Mouse (Mus musculus): ENCODE data around the gene Nck2. TPM values are rescaled to one million over a fixed set of nuclear protein-coding genes. Genes with fewer than 3 reads are reported as not detected.

Gene Nck2
- polyA plus RNA-seq, 1 experiment from 2014 or later, result 24.6 TPM

DNA sequence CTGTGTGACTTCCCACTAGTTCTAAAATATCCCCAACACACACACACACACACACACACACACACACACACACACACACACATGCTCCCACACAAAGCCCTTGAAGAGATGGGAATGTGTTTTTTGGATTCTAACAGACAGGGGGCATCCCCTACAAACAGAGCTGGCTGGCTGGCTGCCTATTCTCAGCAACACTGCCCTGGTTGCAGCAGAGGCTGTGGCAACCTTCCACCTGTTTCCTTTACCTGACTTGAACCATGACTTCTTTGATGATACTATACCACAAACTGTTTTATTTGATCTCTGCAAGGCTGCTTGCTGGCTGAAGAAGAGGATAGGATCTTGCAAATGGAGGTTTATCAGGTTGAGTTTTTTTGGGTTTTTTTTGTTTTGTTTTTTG is 41.0 kb upstream of the Nck2 start:
- Histone ChIP-seq H3K4me2 (no peak overlapping the region), H3K9ac (ENCODE audit: low read depth, low read length) (no peak overlapping the region), H3K27me3 (ENCODE audit: control insufficient read depth, insufficient read depth, low read length) (no peaks in the 10 kb centered on the region), H3K9me3 (replicated peaks; ENCODE audit: control insufficient read depth, low read length) (no peaks in the 10 kb centered on the region), H3K4me3 (ENCODE audit: low read depth, low read length) (no peak overlapping the region), H3K36me3 (ENCODE audit: control insufficient read depth, insufficient read depth, low read length) (no peaks in the 10 kb centered on the region), H3K27ac (ENCODE audit: low read depth, low read length) (no peak overlapping the region), H3K4me1 (ENCODE audit: control insufficient read depth, insufficient read depth, low read length) (no peaks in the 10 kb centered on the region)
- no peak for ATAC-seq (replicated peaks; ENCODE audit: insufficient number of reproducible peaks, low FRiP score, low TSS enrichment)

DNA sequence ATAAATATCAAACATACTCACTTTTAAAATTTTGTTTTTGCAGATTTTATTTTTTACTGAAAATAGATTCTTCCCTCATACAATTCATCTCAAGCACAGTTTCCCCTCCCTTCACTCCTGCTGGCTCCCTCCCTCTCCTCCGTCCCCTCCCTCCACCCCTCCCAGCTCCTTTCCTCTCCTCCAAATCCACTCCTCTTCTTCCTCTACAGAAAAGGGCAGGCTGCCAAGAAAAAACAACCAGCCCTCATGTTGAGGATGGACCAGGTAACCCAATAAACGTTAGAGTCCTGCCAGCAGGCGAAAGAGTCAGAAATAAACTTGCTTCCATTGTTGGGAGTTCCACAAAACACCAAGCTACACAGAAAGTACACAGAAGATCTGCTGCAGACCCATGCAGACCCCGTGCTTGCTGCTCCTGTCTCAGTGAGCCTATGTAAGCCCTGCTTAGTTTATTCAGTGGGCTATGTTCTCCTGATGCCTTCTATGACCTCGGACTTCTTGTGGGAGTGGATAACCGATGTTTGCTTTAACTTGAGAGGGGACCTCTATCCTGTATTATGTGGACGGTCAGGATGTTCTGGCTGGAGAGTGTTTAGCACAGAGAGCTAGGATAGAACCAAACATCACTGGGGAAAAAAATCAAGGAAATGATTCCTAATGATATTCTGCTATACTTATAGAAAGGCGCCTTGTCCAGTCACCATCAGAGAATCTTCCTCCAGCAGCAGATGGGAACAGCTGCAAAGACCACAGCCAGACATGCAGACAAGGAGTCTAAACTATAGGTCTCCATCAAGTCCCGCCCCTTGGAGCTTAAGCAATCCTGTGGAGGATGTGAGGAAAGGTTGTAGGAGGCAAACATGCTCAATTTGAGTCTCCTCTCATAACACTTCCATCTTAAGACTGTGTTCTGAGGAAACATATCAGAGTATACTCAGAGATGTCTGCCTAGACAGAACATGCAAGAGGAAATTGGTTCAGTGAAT is 39.4 kb upstream of the Nck2 start:
- no peak overlapping the region for H3K9ac ChIP-seq (ENCODE audit: low read depth, low read length)
- 52% methylated on average over 9 of the region's 9 CpGs for WGBS (ENCODE audit: insufficient replicate concordance)
- H3K4me1 ChIP-seq (ENCODE audit: control insufficient read depth, insufficient read depth, low read length), result no peaks in the 10 kb centered on the region
- no peaks in the 10 kb centered on the region for H3K27me3 ChIP-seq (ENCODE audit: control insufficient read depth, insufficient read depth, low read length)
- H3K27ac ChIP-seq (ENCODE audit: low read depth, low read length), result no peak overlapping the region
- H3K4me2 ChIP-seq, result no peak overlapping the region
- no peak for ATAC-seq (replicated peaks; ENCODE audit: insufficient number of reproducible peaks, low FRiP score, low TSS enrichment)
- H3K9me3 ChIP-seq (replicated peaks; ENCODE audit: control insufficient read depth, low read length), result no peaks in the 10 kb centered on the region
- H3K36me3 ChIP-seq (ENCODE audit: control insufficient read depth, insufficient read depth, low read length), result no peaks in the 10 kb centered on the region
- H3K4me3 ChIP-seq (ENCODE audit: low read depth, low read length), result no peak overlapping the region

DNA sequence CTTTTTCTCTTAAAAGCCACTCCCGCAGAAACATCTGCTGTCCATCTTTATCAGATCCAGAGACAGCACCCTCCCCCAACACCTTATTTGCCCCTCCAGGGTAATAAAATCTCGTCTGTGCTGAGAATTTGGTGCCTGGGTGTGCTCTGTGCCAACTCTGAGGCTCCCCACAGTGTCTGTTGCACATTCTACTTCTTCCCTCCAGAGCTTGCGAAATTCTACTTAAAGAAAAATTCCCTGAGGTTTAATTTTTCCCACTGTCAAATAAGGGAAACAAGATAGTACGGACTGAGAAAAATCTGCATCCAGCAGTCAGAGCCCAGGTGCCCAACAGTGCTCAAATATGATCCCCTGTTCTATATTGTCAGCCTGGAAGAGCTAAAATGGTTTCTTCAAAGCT is 35.4 kb upstream of the Nck2 start:
- Histone ChIP-seq H3K36me3 (ENCODE audit: control insufficient read depth, insufficient read depth, low read length) (no peaks in the 10 kb centered on the region), H3K4me2 (no peak overlapping the region), H3K27ac (ENCODE audit: low read depth, low read length) (no peak overlapping the region), H3K4me1 (ENCODE audit: control insufficient read depth, insufficient read depth, low read length) (peaks cover 9% of the 10 kb centered on the region; the same call in 1 of the 2 replicates), H3K9me3 (replicated peaks; ENCODE audit: control insufficient read depth, low read length) (no peaks in the 10 kb centered on the region), H3K9ac (ENCODE audit: low read depth, low read length) (no peak overlapping the region), H3K27me3 (ENCODE audit: control insufficient read depth, insufficient read depth, low read length) (no peaks in the 10 kb centered on the region), H3K4me3 (ENCODE audit: low read depth, low read length) (no peak overlapping the region)
- no peak for ATAC-seq (replicated peaks; ENCODE audit: insufficient number of reproducible peaks, low FRiP score, low TSS enrichment)
- 61% methylated on average over 4 of the region's 4 CpGs for whole genome bisulfite sequencing (ENCODE audit: insufficient replicate concordance)

DNA sequence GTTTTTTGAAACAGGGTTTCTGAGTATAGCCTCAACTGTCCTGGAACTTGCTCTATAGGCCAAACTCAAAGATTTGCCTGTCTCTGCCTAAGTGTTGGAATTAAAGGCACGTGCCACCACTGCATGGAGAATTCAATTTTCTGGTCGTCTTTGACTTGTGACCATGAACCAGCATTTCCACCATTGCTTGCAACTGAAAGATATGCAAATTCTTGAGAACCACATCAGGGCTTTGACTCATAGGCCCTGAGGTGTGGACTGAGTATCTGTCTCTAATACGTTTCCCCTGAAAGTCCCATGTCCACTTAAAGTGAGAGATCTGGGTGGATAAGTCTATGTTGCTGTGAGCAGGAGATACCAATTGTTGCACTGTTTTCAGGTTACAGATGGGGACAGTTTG is 31.6 kb upstream of the Nck2 start:
- Histone ChIP-seq H3K9me3 (replicated peaks; ENCODE audit: control insufficient read depth, low read length) (no peaks in the 10 kb centered on the region), H3K36me3 (ENCODE audit: control insufficient read depth, insufficient read depth, low read length) (no peaks in the 10 kb centered on the region), H3K4me2 (no peak overlapping the region), H3K9ac (ENCODE audit: low read depth, low read length) (no peak overlapping the region), H3K4me3 (ENCODE audit: low read depth, low read length) (no peak overlapping the region), H3K27me3 (ENCODE audit: control insufficient read depth, insufficient read depth, low read length) (no peaks in the 10 kb centered on the region), H3K4me1 (ENCODE audit: control insufficient read depth, insufficient read depth, low read length) (peaks cover 13% of the 10 kb centered on the region; the same call in 1 of the 2 replicates), H3K27ac (ENCODE audit: low read depth, low read length) (peak overlapping the region; percentile 57; the same call in 1 of the 2 replicates)
- 0 out of 2 replicates have a peak, but pooled peaks have one; percentile 31 for ATAC-seq (replicated peaks; ENCODE audit: insufficient number of reproducible peaks, low FRiP score, low TSS enrichment)
- 61% methylated on average over 3 of the region's 3 CpGs for WGBS (ENCODE audit: insufficient replicate concordance)

DNA sequence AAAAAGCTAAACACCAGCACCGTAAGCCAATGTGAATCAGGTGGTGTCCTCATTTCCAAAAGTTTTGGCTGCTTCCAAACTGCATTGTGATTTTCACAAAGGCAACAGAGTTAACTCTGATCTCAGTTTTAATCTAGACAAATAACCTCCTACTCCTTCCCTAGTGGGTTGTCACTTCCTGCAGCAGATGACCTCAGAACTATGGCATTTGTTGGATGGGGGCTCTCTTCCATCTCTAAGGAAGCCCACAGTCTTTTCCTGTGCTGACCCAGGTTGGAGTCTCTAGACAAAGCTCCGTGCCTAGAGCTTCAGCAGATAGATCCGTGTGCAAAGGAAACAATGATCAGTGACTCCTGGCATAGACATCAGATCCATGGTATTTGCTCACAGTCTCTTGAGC is 31.1 kb upstream of the Nck2 start:
- H3K4me3 ChIP-seq (ENCODE audit: low read depth, low read length), result no peak overlapping the region
- ATAC-seq (replicated peaks; ENCODE audit: insufficient number of reproducible peaks, low FRiP score, low TSS enrichment), result no peak
- no peak overlapping the region for H3K4me2 ChIP-seq
- H3K36me3 ChIP-seq (ENCODE audit: control insufficient read depth, insufficient read depth, low read length), result no peaks in the 10 kb centered on the region
- peaks cover 13% of the 10 kb centered on the region; the same call in 1 of the 2 replicates for H3K4me1 ChIP-seq (ENCODE audit: control insufficient read depth, insufficient read depth, low read length)
- no peak overlapping the region for H3K9ac ChIP-seq (ENCODE audit: low read depth, low read length)
- 57% methylated on average over 3 of the region's 3 CpGs for WGBS (ENCODE audit: insufficient replicate concordance)
- H3K27ac ChIP-seq (ENCODE audit: low read depth, low read length), result peak overlapping the region; percentile 57; the same call in 1 of the 2 replicates
- no peaks in the 10 kb centered on the region for H3K27me3 ChIP-seq (ENCODE audit: control insufficient read depth, insufficient read depth, low read length)
- H3K9me3 ChIP-seq (replicated peaks; ENCODE audit: control insufficient read depth, low read length), result no peaks in the 10 kb centered on the region

DNA sequence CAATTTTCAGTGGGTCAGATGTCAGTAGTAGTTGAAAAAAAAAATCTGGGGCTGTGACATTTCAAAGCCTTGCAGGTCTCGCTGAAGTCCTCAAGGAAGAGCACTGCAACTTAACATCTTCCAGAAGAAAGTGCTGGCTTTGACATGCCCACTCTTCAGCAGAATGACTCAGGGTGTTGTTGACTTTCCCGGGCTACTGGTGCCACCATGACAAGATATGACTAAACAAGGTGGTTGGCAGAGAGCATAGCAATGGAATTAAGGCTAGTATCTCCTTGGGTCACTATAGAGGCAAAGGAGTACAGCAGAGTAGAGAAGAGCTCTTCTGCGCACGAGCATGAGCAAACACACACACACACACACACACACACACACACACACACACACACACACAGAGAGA is 30.6 kb upstream of the Nck2 start:
- 69% methylated on average over 4 of the region's 4 CpGs for WGBS (ENCODE audit: insufficient replicate concordance)
- H3K9ac ChIP-seq (ENCODE audit: low read depth, low read length), result no peak overlapping the region
- no peaks in the 10 kb centered on the region for H3K36me3 ChIP-seq (ENCODE audit: control insufficient read depth, insufficient read depth, low read length)
- ATAC-seq (replicated peaks; ENCODE audit: insufficient number of reproducible peaks, low FRiP score, low TSS enrichment), result no peak
- no peak overlapping the region for H3K4me2 ChIP-seq
- H3K9me3 ChIP-seq (replicated peaks; ENCODE audit: control insufficient read depth, low read length), result no peaks in the 10 kb centered on the region
- peaks cover 13% of the 10 kb centered on the region; the same call in 1 of the 2 replicates for H3K4me1 ChIP-seq (ENCODE audit: control insufficient read depth, insufficient read depth, low read length)
- peak overlapping the region; percentile 50 for H3K27ac ChIP-seq (ENCODE audit: low read depth, low read length)
- H3K27me3 ChIP-seq (ENCODE audit: control insufficient read depth, insufficient read depth, low read length), result no peaks in the 10 kb centered on the region
- no peak overlapping the region for H3K4me3 ChIP-seq (ENCODE audit: low read depth, low read length)

DNA sequence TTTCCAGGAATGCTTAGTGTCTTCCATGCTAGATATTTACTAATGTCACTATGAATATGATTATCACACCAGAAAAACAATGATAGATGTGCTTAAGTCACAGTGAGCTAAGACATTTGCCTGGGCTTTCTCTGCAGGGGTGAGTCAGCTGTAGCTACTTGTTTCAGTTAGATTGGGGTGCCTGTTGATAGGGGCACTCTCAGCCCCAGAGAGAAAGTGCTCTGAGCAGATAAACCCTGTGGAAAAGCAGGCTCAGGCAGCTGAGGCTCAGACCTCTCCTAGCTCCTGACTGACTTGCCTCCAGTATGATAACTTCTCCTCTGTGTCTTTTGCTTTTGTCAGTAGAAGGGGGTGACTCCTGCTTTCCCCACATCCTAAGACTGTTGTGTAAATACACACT is 30.2 kb upstream of the Nck2 start:
- H3K4me2 ChIP-seq, result no peak overlapping the region
- peak; percentile 86 for ATAC-seq (replicated peaks; ENCODE audit: insufficient number of reproducible peaks, low FRiP score, low TSS enrichment)
- peak overlapping the region; percentile 50 for H3K27ac ChIP-seq (ENCODE audit: low read depth, low read length)
- no peak overlapping the region for H3K9ac ChIP-seq (ENCODE audit: low read depth, low read length)
- no peak overlapping the region for H3K4me3 ChIP-seq (ENCODE audit: low read depth, low read length)
- peaks cover 13% of the 10 kb centered on the region; the same call in 1 of the 2 replicates for H3K4me1 ChIP-seq (ENCODE audit: control insufficient read depth, insufficient read depth, low read length)
- H3K27me3 ChIP-seq (ENCODE audit: control insufficient read depth, insufficient read depth, low read length), result no peaks in the 10 kb centered on the region
- no peaks in the 10 kb centered on the region for H3K9me3 ChIP-seq (replicated peaks; ENCODE audit: control insufficient read depth, low read length)
- no peaks in the 10 kb centered on the region for H3K36me3 ChIP-seq (ENCODE audit: control insufficient read depth, insufficient read depth, low read length)

DNA sequence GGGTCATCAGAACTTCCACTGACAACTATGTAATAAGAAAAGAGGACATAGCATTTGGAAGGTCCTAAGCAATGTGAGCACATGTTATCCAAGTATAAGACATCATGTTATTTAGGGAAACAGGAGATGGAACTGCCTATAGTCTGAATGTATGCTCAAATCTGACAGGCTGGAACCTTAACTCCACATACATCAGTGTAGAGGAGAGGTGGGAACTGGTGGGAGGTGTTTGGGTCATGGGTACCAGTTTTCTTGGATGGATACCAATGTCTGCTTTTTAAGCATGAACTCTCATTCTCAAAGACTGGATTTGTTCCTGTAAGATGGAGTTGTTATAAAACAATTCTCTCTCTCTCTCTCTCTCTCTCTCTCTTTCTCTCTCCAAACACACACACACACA is 29.4 kb upstream of the Nck2 start:
- Histone ChIP-seq H3K9me3 (replicated peaks; ENCODE audit: control insufficient read depth, low read length) (no peaks in the 10 kb centered on the region), H3K27ac (ENCODE audit: low read depth, low read length) (0 out of 2 replicates have a peak overlapping the region, but pooled peaks have one; percentile 41), H3K27me3 (ENCODE audit: control insufficient read depth, insufficient read depth, low read length) (no peaks in the 10 kb centered on the region), H3K4me3 (ENCODE audit: low read depth, low read length) (no peak overlapping the region), H3K9ac (ENCODE audit: low read depth, low read length) (no peak overlapping the region), H3K4me2 (no peak overlapping the region), H3K36me3 (ENCODE audit: control insufficient read depth, insufficient read depth, low read length) (no peaks in the 10 kb centered on the region), H3K4me1 (ENCODE audit: control insufficient read depth, insufficient read depth, low read length) (peaks cover 13% of the 10 kb centered on the region; the same call in 1 of the 2 replicates)
- ATAC-seq (replicated peaks; ENCODE audit: insufficient number of reproducible peaks, low FRiP score, low TSS enrichment), result no peak
